Comparison of ENCODE assay signal across 16 mouse cellular contexts in the genomic region with DNA sequence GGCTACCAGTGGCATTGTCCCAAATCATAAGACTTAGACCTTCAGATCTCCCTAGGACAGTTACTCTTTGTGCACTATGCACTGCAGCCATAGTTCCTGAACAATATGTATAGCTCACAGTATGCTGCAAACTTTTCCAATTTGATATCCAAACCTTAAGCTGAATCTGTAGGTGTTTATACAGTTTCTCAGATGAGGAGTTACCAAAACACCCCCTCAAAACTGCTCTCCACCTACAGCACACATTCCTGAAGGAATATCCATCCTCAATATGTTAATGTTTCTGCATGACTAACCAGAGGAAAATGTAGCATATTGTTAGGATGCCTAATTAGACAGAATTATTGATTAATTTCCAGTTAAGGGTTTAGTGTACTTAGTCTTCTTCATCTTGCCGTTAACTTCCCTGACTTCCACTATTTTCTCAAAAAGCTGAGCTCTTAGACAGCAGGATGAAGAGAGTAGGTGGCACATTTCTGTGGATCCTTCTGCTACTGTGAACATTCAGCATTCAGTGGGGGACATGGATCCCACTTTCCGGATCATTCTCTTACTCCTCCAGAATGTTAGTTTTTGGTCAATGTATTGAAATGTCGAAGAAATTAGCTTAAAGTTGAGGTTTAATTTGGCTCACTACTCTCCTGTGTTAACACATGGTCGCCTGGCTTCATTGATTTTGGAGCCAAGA.
"Had no signal": no experiment of that assay in that cellular context is flagged by ENCODE, and none has a peak within 500 bp of the region (broad histone marks: within the 10 kb centered on the region; RNA-seq: fewer than 3 reads in every experiment).

No protein-coding gene starts in this region.

- H3K27me3 ChIP-seq: lung, embryonic 15.5 days; megakaryocyte, embryonic 14.5 days; midbrain, embryonic 13.5 days; midbrain, embryonic 15.5 days; neural tube, embryonic 12.5 days; stomach, embryonic 15.5 days had no signal

- H3K27ac ChIP-seq: lung, embryonic 15.5 days; macrophage; midbrain, embryonic 13.5 days; midbrain, embryonic 15.5 days; neural tube, embryonic 12.5 days; stomach, embryonic 15.5 days; stomach, postnatal 0 days had no signal

- H3K4me1 ChIP-seq: lung, embryonic 15.5 days; megakaryocyte, embryonic 14.5 days; midbrain, embryonic 13.5 days; midbrain, embryonic 15.5 days; neural tube, embryonic 12.5 days; stomach, embryonic 15.5 days had no signal

- H3K9me3 ChIP-seq: lung, embryonic 15.5 days; megakaryocyte, embryonic 14.5 days; midbrain, embryonic 13.5 days; midbrain, embryonic 15.5 days; neural tube, embryonic 12.5 days; stomach, embryonic 15.5 days had no signal

- H3K36me3 ChIP-seq: lung, embryonic 15.5 days; midbrain, embryonic 13.5 days; midbrain, embryonic 15.5 days; neural tube, embryonic 12.5 days; stomach, embryonic 15.5 days had no signal

- DNase-seq: liver, postnatal 0 days; lung, adult 2 months; lung, postnatal 14 days; lung, postnatal 36 days; right cerebral cortex, postnatal 14 days; thymus, adult 18-20 months; thymus, postnatal 14 days; thymus, postnatal 4 days had no signal

- H3K4me3 ChIP-seq: lung, embryonic 15.5 days; megakaryocyte, embryonic 14.5 days; midbrain, embryonic 13.5 days; midbrain, embryonic 15.5 days; neural tube, embryonic 12.5 days; stomach, embryonic 15.5 days had no signal
